Mouse (Mus musculus) heart, adult 2 months (tissue): ENCODE results near the gene Hs3st5.

Source experiments
- CTCF ChIP-seq: fragments of 200-600 bp; IDR thresholded peaks from 2 replicates; pipeline ENCODE4 v1.8.1; 2022; ENCODE audit warnings: antibody characterized with exemption, mild to moderate bottlenecking, moderate library complexity
- POLR2A ChIP-seq: fragments of 200-500 bp; IDR thresholded peaks from 2 replicates; pipeline ENCODE4 v1.6.1; 2011; ENCODE audit warnings: mild to moderate bottlenecking, low read depth, low read length, control low read depth; ENCODE audit not compliant: insufficient read depth

- TF ChIP-seq CTCF (no peak), POLR2A (no peak)
These were observed 116.4 kb downstream of the Hs3st5 start for GRCm38 (mm10) chr10:36623037-36623436.
